Mouse (Mus musculus): ENCODE data around the gene Efr3b.

DNA sequence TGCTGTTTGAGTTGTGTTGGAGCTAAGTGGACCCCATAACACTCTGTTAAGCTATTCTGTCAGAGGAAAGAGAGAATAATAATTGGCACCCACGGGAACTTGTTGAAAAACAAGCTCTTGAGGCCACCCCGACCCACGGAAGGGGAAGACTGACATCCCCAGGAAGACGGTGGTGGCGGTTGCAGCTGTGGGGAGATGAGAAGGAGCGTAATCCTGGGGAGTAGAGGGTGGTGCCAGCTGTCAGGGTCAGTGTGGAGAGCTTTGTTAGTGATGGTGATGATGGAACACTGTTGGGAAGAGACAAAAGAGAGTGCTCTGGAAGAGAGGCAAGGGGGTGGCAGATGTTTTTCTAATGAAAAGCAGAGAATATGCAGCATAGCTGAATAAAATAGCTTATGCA, 9.3 kb upstream of the Efr3b start:
- no peak for TF ChIP-seq CTCF (IDR thresholded peaks at IDR 0.05)
- no peak for TF ChIP-seq EP300 (IDR thresholded peaks at IDR 0.05)
